Mouse (Mus musculus) myocyte (in vitro differentiated cells): Measurements from ENCODE around the gene Tns2. TPM values are rescaled to one million over a fixed set of nuclear protein-coding genes. Genes with fewer than 3 reads are reported as not detected.
"Not testable (repeated sequence)": the region's sequence is repeated elsewhere in the genome, so short reads cannot be mapped to it uniquely, and the experiment has no call there.

ENCODE experiments used
- H3K27me3 ChIP-seq: one replicate; pipeline ENCODE4 v1.6.1; 2011; ENCODE audit not compliant: control insufficient read depth, insufficient read depth, insufficient read length
- H3K36me3 ChIP-seq: one replicate; pipeline ENCODE4 v1.6.1; 2011; ENCODE audit not compliant: control insufficient read depth, insufficient read depth
- H3K4me2 ChIP-seq: one replicate; pipeline ENCODE4 v1.6.1; 2011; ENCODE audit warnings: low read depth, control low read depth
- H3K4me3 ChIP-seq: one replicate; pipeline ENCODE4 v1.5.1; 2011; ENCODE audit warnings: mild to moderate bottlenecking, control low read depth, moderate library complexity
- H3K79me2 ChIP-seq: one replicate; pipeline ENCODE4 v1.6.1; 2011; ENCODE audit not compliant: control insufficient read depth, insufficient read depth
- H3ac ChIP-seq: one replicate; pipeline ENCODE4 v1.6.1; 2011; ENCODE audit not compliant: control insufficient read depth, insufficient read length
- CEBPB ChIP-seq: IDR thresholded peaks from 2 replicates; pipeline ENCODE4 v1.6.1; 2011; ENCODE audit warnings: mild to moderate bottlenecking, moderate library complexity; ENCODE audit not compliant: poor library complexity, insufficient read depth, severe bottlenecking
- E2F4 ChIP-seq: IDR thresholded peaks from one replicate; pipeline ENCODE4 v1.6.1; 2011; ENCODE audit warnings: mild to moderate bottlenecking, control low read depth, moderate library complexity; ENCODE audit not compliant: insufficient read depth
- MAX ChIP-seq: IDR thresholded peaks from one replicate; pipeline ENCODE4 v1.6.1; 2011; ENCODE audit warnings: low read depth, mild to moderate bottlenecking, control low read depth
- MYOD1 ChIP-seq, 3 experiments: IDR thresholded peaks; one replicate each; pipeline ENCODE4 v1.6.1; 2011; ENCODE audit warnings: control low read depth in 2 of 3, low read depth in 2 of 3, mild to moderate bottlenecking in 2 of 3, moderate library complexity in 1 of 3; ENCODE audit not compliant: insufficient read length in 2 of 3, control insufficient read depth in 1 of 3
- MYOG ChIP-seq, 3 experiments: IDR thresholded peaks; one replicate each; pipeline ENCODE4 v1.6.1; 2011; ENCODE audit warnings: control low read depth in 2 of 3, low read depth in 2 of 3, mild to moderate bottlenecking in 2 of 3; ENCODE audit not compliant: insufficient read length in 2 of 3, control insufficient read depth in 1 of 3, insufficient read depth in 1 of 3
- POLR2A ChIP-seq: IDR thresholded peaks from one replicate; pipeline ENCODE4 v1.6.1; 2011; ENCODE audit warnings: low read depth, mild to moderate bottlenecking, control low read depth, moderate library complexity; ENCODE audit not compliant: insufficient read length
- POLR2AphosphoS2 ChIP-seq: IDR thresholded peaks from one replicate; pipeline ENCODE4 v1.6.1; 2011; ENCODE audit warnings: low read depth, control low read depth; ENCODE audit not compliant: insufficient read length
- REST ChIP-seq: IDR thresholded peaks from one replicate; pipeline ENCODE4 v1.6.1; 2011; ENCODE audit warnings: mild to moderate bottlenecking, control low read depth, moderate library complexity; ENCODE audit not compliant: insufficient read depth, insufficient read length
- SRF ChIP-seq: IDR thresholded peaks from one replicate; pipeline ENCODE4 v1.6.1; 2011; ENCODE audit warnings: low read depth; ENCODE audit not compliant: control insufficient read depth, insufficient read length
- TCF12 ChIP-seq: IDR thresholded peaks from one replicate; pipeline ENCODE4 v1.6.1; 2011; ENCODE audit warnings: mild to moderate bottlenecking, control low read depth; ENCODE audit not compliant: poor library complexity, insufficient read depth, severe bottlenecking
- TCF3 ChIP-seq: IDR thresholded peaks from one replicate; pipeline ENCODE4 v1.6.1; 2011; ENCODE audit warnings: low read depth, control low read depth; ENCODE audit not compliant: insufficient read length
- USF1 ChIP-seq: IDR thresholded peaks from one replicate; pipeline ENCODE4 v1.6.1; 2011; ENCODE audit warnings: low read depth, mild to moderate bottlenecking, control low read depth, moderate library complexity
- polyA plus RNA-seq: library from polyadenylated mRNA; unstranded; fragments of >200 nt; fragmentation: generic; extraction: Trizol; gene quantifications from one replicate; pipeline ENCODE4 v1.2.1, GENCODE M21; 2012; ENCODE audit warnings: missing spikeins

The Tns2 gene
- polyA plus RNA-seq, 1 experiment = 128 TPM

GRCm38 (mm10) chr15:102074876-102075585, 25.2 kb upstream of the Tns2 start:
- TF ChIP-seq TCF12 (no peak), POLR2A (no peak), TCF3 (no peak), MYOD1 (IDR thresholded peaks at IDR 0.05; ENCODE audit: control insufficient read depth in 1 of 3, insufficient read length in 2 of 3, low read depth in 2 of 3) (no peak), SRF (no peak), MYOG (IDR thresholded peaks at IDR 0.05; ENCODE audit: control insufficient read depth in 1 of 3, insufficient read depth in 1 of 3, insufficient read length in 2 of 3, low read depth in 2 of 3) (no peak)

GRCm38 (mm10) chr15:102077111-102077677, 23.0 kb upstream of the Tns2 start:
- TF ChIP-seq REST (no peak), TCF12 (no peak), POLR2AphosphoS2 (no peak), E2F4 (no peak), MYOG (IDR thresholded peaks at IDR 0.05; ENCODE audit: control insufficient read depth in 1 of 3, insufficient read depth in 1 of 3, insufficient read length in 2 of 3, low read depth in 2 of 3) (no peak), MYOD1 (IDR thresholded peaks at IDR 0.05; ENCODE audit: control insufficient read depth in 1 of 3, insufficient read length in 2 of 3, low read depth in 2 of 3) (no peak), SRF (no peak), USF1 (no peak), MAX (no peak), CEBPB (no peak), TCF3 (no peak), POLR2A (no peak)
- Histone ChIP-seq H3K79me2 (peaks cover 85% of the 10 kb centered on the region), H3K27me3 (no peaks in the 10 kb centered on the region), H3K4me2 (no peak overlapping the region), H3K4me3 (no peak overlapping the region), H3ac (no peak overlapping the region), H3K36me3 (peaks cover 11% of the 10 kb centered on the region)

More at GRCm38 (mm10) chr15:102074876-102075585, 25.2 kb upstream of the Tns2 start:
- H3K4me2 ChIP-seq = peak overlapping the region; percentile 95
- no peaks in the 10 kb centered on the region for H3K27me3 ChIP-seq
- peak overlapping the region; percentile 88 for H3K4me3 ChIP-seq
- H3K79me2 ChIP-seq = peaks cover 63% of the 10 kb centered on the region
- H3ac ChIP-seq = peak overlapping the region; percentile 96
- no peaks in the 10 kb centered on the region for H3K36me3 ChIP-seq

- TF ChIP-seq TCF3 (no peak), MYOG (IDR thresholded peaks at IDR 0.05; ENCODE audit: control insufficient read depth in 1 of 3, insufficient read depth in 1 of 3, insufficient read length in 2 of 3, low read depth in 2 of 3) (no peak), CEBPB (no peak), POLR2A (no peak), E2F4 (no peak), USF1 (no peak), MYOD1 (IDR thresholded peaks at IDR 0.05; ENCODE audit: control insufficient read depth in 1 of 3, insufficient read length in 2 of 3, low read depth in 2 of 3) (no peak), MAX (no peak), SRF (no peak), REST (no peak), POLR2AphosphoS2 (no peak), TCF12 (no peak)
Observed at GRCm38 (mm10) chr15:102079221-102079620, 21.0 kb upstream of the Tns2 start.

GRCm38 (mm10) chr15:102079924-102080323, 20.3 kb upstream of the Tns2 start:
- H3K4me3 ChIP-seq, H3K27me3 ChIP-seq, H3ac ChIP-seq, H3K4me2 ChIP-seq: not testable (repeated sequence)
- H3K79me2 ChIP-seq = peaks cover 100% of the 10 kb centered on the region
- peaks cover 38% of the 10 kb centered on the region for H3K36me3 ChIP-seq

More at GRCm38 (mm10) chr15:102079221-102079620, 21.0 kb upstream of the Tns2 start:
- Histone ChIP-seq H3K4me2 (no peak overlapping the region), H3ac (no peak overlapping the region), H3K36me3 (peaks cover 31% of the 10 kb centered on the region), H3K79me2 (peaks cover 100% of the 10 kb centered on the region), H3K27me3 (no peaks in the 10 kb centered on the region), H3K4me3 (no peak overlapping the region)

GRCm38 (mm10) chr15:102080429-102080828, 19.8 kb upstream of the Tns2 start:
- Histone ChIP-seq H3K79me2 (peaks cover 100% of the 10 kb centered on the region), H3K4me3 (no peak overlapping the region), H3K27me3 (no peaks in the 10 kb centered on the region), H3K36me3 (peaks cover 43% of the 10 kb centered on the region), H3ac (no peak overlapping the region), H3K4me2 (no peak overlapping the region)
- TF ChIP-seq E2F4 (no peak), CEBPB (no peak), TCF3 (no peak), MYOD1 (IDR thresholded peaks at IDR 0.05; ENCODE audit: control insufficient read depth in 1 of 3, insufficient read length in 2 of 3, low read depth in 2 of 3) (no peak), SRF (no peak), POLR2A (no peak), POLR2AphosphoS2 (no peak), MAX (no peak), USF1 (no peak), MYOG (IDR thresholded peaks at IDR 0.05; ENCODE audit: control insufficient read depth in 1 of 3, insufficient read depth in 1 of 3, insufficient read length in 2 of 3, low read depth in 2 of 3) (no peak), TCF12 (no peak), REST (no peak)
